Mouse (Mus musculus) CH12.LX (cell line): ENCODE data around the gene Gls. TPM values are rescaled to one million over a fixed set of nuclear protein-coding genes. Genes with fewer than 3 reads are reported as not detected.

Experiments
- DNase-seq: peaks from one replicate; pipeline ENCODE4 v3.0.0-alpha.2; 2013; ENCODE audit errors: extremely low read depth
- H3K27ac ChIP-seq: 2 replicates; pipeline ENCODE4 v1.5.1; 2012; ENCODE audit warnings: low read depth, mild to moderate bottlenecking, control low read depth, moderate library complexity; ENCODE audit not compliant: insufficient read depth
- H3K27me3 ChIP-seq: replicated peaks from 2 replicates; pipeline ENCODE3; 2012; ENCODE audit warnings: inconsistent platforms
- H3K36me3 ChIP-seq, 2 experiments: replicated peaks in 1 of 2; 2 replicates each; pipeline versions ENCODE3 to v1.6.1; 2012; ENCODE audit warnings: inconsistent platforms in 1 of 2, low read length in 1 of 2, mild to moderate bottlenecking in 1 of 2, mixed read lengths in 1 of 2, moderate library complexity in 1 of 2; ENCODE audit not compliant: control insufficient read depth in 1 of 2, insufficient read depth in 1 of 2
- H3K4me1 ChIP-seq, 2 experiments: 2 replicates each; pipeline ENCODE4 v1.6.1; 2012; ENCODE audit warnings: inconsistent platforms in 1 of 2, moderate library complexity in 1 of 2; ENCODE audit not compliant: insufficient read depth in 2 of 2, control insufficient read depth in 1 of 2
- H3K4me2 ChIP-seq: 2 replicates; pipeline ENCODE4 v1.6.1; 2012; ENCODE audit warnings: low read depth, mild to moderate bottlenecking, control low read depth; ENCODE audit not compliant: poor library complexity, insufficient read depth, severe bottlenecking
- H3K4me3 ChIP-seq, 3 experiments: fragments of 150-350 bp in 1 of 3; sonication (generic) in 1 of 3; replicated peaks in 1 of 3; 2 replicates each; pipeline versions ENCODE3 to v1.5.1; 2011 to 2012; ENCODE audit warnings: low read depth in 2 of 3, low read length in 2 of 3, mild to moderate bottlenecking in 2 of 3, moderate library complexity in 2 of 3, control low read depth in 1 of 3, improper control_type of control experiment in 1 of 3, inconsistent platforms in 1 of 3, mixed read lengths in 1 of 3; ENCODE audit not compliant: poor library complexity in 1 of 3
- H3K79me2 ChIP-seq: replicated peaks from 2 replicates; pipeline ENCODE4 v1.6.1; 2012; ENCODE audit warnings: mild to moderate bottlenecking, moderate library complexity; ENCODE audit not compliant: control insufficient read depth, poor library complexity, insufficient read depth, severe bottlenecking; ENCODE audit errors: extremely low read depth
- H3K9ac ChIP-seq: 2 replicates; pipeline ENCODE4 v1.6.1; 2012; ENCODE audit warnings: low read depth, mild to moderate bottlenecking, control low read depth, moderate library complexity; ENCODE audit not compliant: insufficient read depth
- H3K9me3 ChIP-seq: replicated peaks from 2 replicates; pipeline ENCODE3; 2012; ENCODE audit warnings: low read length, inconsistent platforms, mixed read lengths
- BHLHE40 ChIP-seq: IDR thresholded peaks from 2 replicates; pipeline ENCODE4 v1.6.1; 2011; ENCODE audit warnings: mild to moderate bottlenecking, low read depth, low read length, improper control_type of control experiment
- CHD1 ChIP-seq: IDR thresholded peaks from 2 replicates; pipeline ENCODE4 v1.6.1; 2012; ENCODE audit warnings: low read depth, low read length, improper control_type of control experiment, inconsistent platforms
- CTCF ChIP-seq, 2 experiments: IDR thresholded peaks in 1 of 2; conservative IDR thresholded peaks in 1 of 2; 2 replicates each; pipeline ENCODE4 v1.5.1; 2011 to 2012; ENCODE audit warnings: low read depth in 2 of 2, low read length in 2 of 2, improper control_type of control experiment in 1 of 2, inconsistent platforms in 1 of 2, mild to moderate bottlenecking in 1 of 2, moderate library complexity in 1 of 2
- ELF1 ChIP-seq: IDR thresholded peaks from 2 replicates; pipeline ENCODE4 v1.6.1; 2014; ENCODE audit warnings: low read depth, mild to moderate bottlenecking, inconsistent platforms, low read length, improper control_type of control experiment
- ETS1 ChIP-seq: conservative IDR thresholded peaks from 2 replicates; pipeline ENCODE4 v1.6.1; 2012; ENCODE audit warnings: low read depth, mild to moderate bottlenecking, inconsistent platforms, low read length, improper control_type of control experiment, moderate library complexity
- HCFC1 ChIP-seq: IDR thresholded peaks from 2 replicates; pipeline ENCODE4 v1.6.1; 2012; ENCODE audit warnings: low read depth, mild to moderate bottlenecking, inconsistent platforms, low read length, improper control_type of control experiment
- JUN ChIP-seq: IDR thresholded peaks from 2 replicates; pipeline ENCODE4 v1.6.1; 2011; ENCODE audit warnings: low read depth, mild to moderate bottlenecking, low read length, improper control_type of control experiment, moderate library complexity; ENCODE audit not compliant: insufficient read depth
- JUND ChIP-seq: conservative IDR thresholded peaks from 2 replicates; pipeline ENCODE4 v1.6.1; 2011; ENCODE audit warnings: low read depth, low read length, improper control_type of control experiment
- MAFK ChIP-seq: IDR thresholded peaks from 2 replicates; pipeline ENCODE4 v1.6.1; 2011; ENCODE audit warnings: low read length, improper control_type of control experiment; ENCODE audit not compliant: insufficient replicate concordance
- MAZ ChIP-seq: IDR thresholded peaks from 2 replicates; pipeline ENCODE4 v1.6.1; 2012; ENCODE audit warnings: low read depth, mild to moderate bottlenecking, inconsistent platforms, low read length, improper control_type of control experiment, moderate library complexity
- MEF2A ChIP-seq: IDR thresholded peaks from 2 replicates; pipeline ENCODE4 v1.6.1; 2014; ENCODE audit warnings: low read depth, mild to moderate bottlenecking, inconsistent platforms, low read length, improper control_type of control experiment, borderline replicate concordance
- MYC ChIP-seq: IDR thresholded peaks from 2 replicates; pipeline ENCODE4 v1.6.1; 2011; ENCODE audit warnings: low read depth, mild to moderate bottlenecking, improper control_type of control experiment, low read length
- NELFE ChIP-seq: IDR thresholded peaks from 2 replicates; pipeline ENCODE4 v1.6.1; 2011; ENCODE audit warnings: low read depth, low read length, improper control_type of control experiment
- NRF1 ChIP-seq: IDR thresholded peaks from 2 replicates; pipeline ENCODE4 v1.6.1; 2014; ENCODE audit warnings: low read depth, mild to moderate bottlenecking, inconsistent platforms, low read length, improper control_type of control experiment, moderate library complexity
- PAX5 ChIP-seq: IDR thresholded peaks from 2 replicates; pipeline ENCODE4 v1.6.1; 2012; ENCODE audit warnings: low read length, inconsistent platforms, mixed read lengths
- POLR2A ChIP-seq: IDR thresholded peaks from 2 replicates; pipeline ENCODE4 v1.6.1; 2011; ENCODE audit warnings: low read depth, mild to moderate bottlenecking, improper control_type of control experiment, low read length
- RCOR1 ChIP-seq: conservative IDR thresholded peaks from 2 replicates; pipeline ENCODE4 v1.6.1; 2012; ENCODE audit warnings: low read depth, mild to moderate bottlenecking, inconsistent platforms, low read length, improper control_type of control experiment
- SIN3A ChIP-seq: IDR thresholded peaks from 2 replicates; pipeline ENCODE4 v1.6.1; 2012; ENCODE audit warnings: low read length, improper control_type of control experiment, inconsistent platforms
- SMC3 ChIP-seq: IDR thresholded peaks from 2 replicates; pipeline ENCODE4 v1.6.1; 2011; ENCODE audit warnings: low read depth, low read length, improper control_type of control experiment
- TBP ChIP-seq: conservative IDR thresholded peaks from 2 replicates; pipeline ENCODE4 v1.6.1; 2011; ENCODE audit warnings: low read depth, low read length, improper control_type of control experiment
- UBTF ChIP-seq: IDR thresholded peaks from 2 replicates; pipeline ENCODE4 v1.6.1; 2012; ENCODE audit warnings: low read depth, mild to moderate bottlenecking, inconsistent platforms, low read length, improper control_type of control experiment, moderate library complexity
- USF1 ChIP-seq: IDR thresholded peaks from 2 replicates; pipeline ENCODE4 v1.6.1; 2014; ENCODE audit warnings: low read depth, mild to moderate bottlenecking, inconsistent platforms, low read length, improper control_type of control experiment
- ZKSCAN1 ChIP-seq: IDR thresholded peaks from 2 replicates; pipeline ENCODE4 v1.6.1; 2012; ENCODE audit warnings: low read depth, inconsistent platforms, low read length, improper control_type of control experiment, borderline replicate concordance
- dilution Hi-C: fragments of 300-500 bp; cut with MboI; formaldehyde crosslinking; loops from 2 replicates; pipeline ENCODE4 v1.14.3; 2020; ENCODE audit warnings: low sequenced_read_pairs; ENCODE audit not compliant: extremely low pct_unique_long_range_greater_than_20kb, extremely low pct_ligation_motif_present
- in situ Hi-C: fragments of 300-500 bp; cut with MboI; formaldehyde crosslinking; loops from 3 replicates; pipeline ENCODE4 v1.14.3; 2019; ENCODE audit warnings: low sequenced_read_pairs, low pct_ligation_motif_present, low pct_unique_long_range_greater_than_20kb, mixed read lengths
- polyA plus RNA-seq: library from polyadenylated mRNA; unstranded; fragments of >175 nt; gene quantifications from 2 replicates; pipeline ENCODE4 v1.2.1, GENCODE M21; 2012; ENCODE audit warnings: low read depth; ENCODE audit not compliant: insufficient read length
- total RNA-seq, 2 experiments: library from RNA; depleted of rRNA; stranded (reverse); fragments of 300-350 nt in 1 of 2; fragments of >200 nt in 1 of 2; gene quantifications; 2 replicates each; pipeline ENCODE4 v1.2.3; 2012 to 2014

The Gls gene
- total and polyA plus RNA-seq, 3 experiments, result 107 to 182 (median 150) TPM

DNA sequence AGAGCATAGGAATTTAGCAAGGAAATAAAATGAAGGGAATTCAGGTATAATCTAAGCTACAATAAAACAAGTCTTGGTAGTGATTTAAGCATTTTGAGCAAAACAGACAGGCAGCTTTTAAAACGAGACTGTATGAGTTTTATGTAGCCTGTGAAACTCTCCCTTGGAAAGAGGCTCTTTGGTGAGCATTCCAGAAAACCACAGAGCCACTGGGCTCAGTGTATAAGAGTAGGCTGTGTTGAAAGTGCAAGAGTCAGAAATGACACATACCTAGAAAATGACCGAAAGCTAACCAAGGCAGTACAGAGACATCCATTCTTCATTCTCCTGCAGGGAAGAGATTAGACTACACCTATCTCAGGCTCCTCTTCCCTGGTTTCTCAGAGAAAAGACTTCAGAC lies 21.4 kb upstream of the Gls start:
- Histone ChIP-seq H3K36me3 (no peaks in the 10 kb centered on the region), H3K9ac (no peak overlapping the region), H3K9me3 (no peaks in the 10 kb centered on the region), H3K79me2 (no peaks in the 10 kb centered on the region), H3K4me1 (peaks cover 0 to 2% of the 10 kb centered on the region in 2 experiments; a peak in 1 of 4 replicates), H3K27ac (no peak overlapping the region), H3K4me3 (no peak overlapping the region), H3K27me3 (no peaks in the 10 kb centered on the region), H3K4me2 (no peak overlapping the region)
- in situ Hi-C loops, result no loop called here
- no peak for DNase-seq
- dilution Hi-C loops, result no loop called here
- TF ChIP-seq MEF2A, result no peak
- no peak for TF ChIP-seq JUN
- no peak for TF ChIP-seq MAZ
- no peak for TF ChIP-seq ELF1
- TF ChIP-seq HCFC1, result no peak
- no peak for TF ChIP-seq SIN3A
- TF ChIP-seq POLR2A, result no peak
- TF ChIP-seq UBTF, result no peak
- no peak for TF ChIP-seq CHD1
- TF ChIP-seq TBP, result no peak

DNA sequence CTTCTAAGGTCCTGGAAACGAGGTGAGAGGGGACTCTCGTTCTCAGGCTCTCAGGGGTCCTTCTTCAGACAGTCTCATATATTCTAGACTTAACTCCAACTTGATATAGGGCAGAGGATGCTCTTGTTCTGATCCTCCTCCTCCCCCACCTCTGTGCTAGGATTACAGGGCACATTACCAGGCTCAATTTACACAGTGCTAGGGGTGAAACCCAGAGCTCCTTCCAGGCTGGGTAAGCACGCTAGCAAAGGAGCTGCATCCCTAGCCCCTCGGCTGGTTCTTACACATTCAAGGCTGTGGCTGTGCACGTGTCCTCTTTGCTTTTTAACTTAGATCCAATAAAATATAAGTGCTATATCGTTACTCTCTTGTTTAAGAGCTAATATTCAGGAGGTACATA lies 20.4 kb upstream of the Gls start:
- Histone ChIP-seq H3K27ac (no peak overlapping the region), H3K36me3 (no peaks in the 10 kb centered on the region), H3K79me2 (no peaks in the 10 kb centered on the region), H3K4me1 (peaks cover 0 to 2% of the 10 kb centered on the region in 2 experiments; a peak in 1 of 4 replicates), H3K4me3 (no peak overlapping the region), H3K9me3 (no peaks in the 10 kb centered on the region), H3K4me2 (no peak overlapping the region), H3K9ac (no peak overlapping the region), H3K27me3 (no peaks in the 10 kb centered on the region)
- dilution Hi-C loops (no loop called here), in situ Hi-C loops (no loop called here)
- no peak for DNase-seq
- TF ChIP-seq SMC3, result no peak
- no peak for TF ChIP-seq TBP
- TF ChIP-seq JUND, result no peak
- no peak for TF ChIP-seq ZKSCAN1
- TF ChIP-seq ETS1, result no peak
- TF ChIP-seq MEF2A, result no peak
- no peak for TF ChIP-seq HCFC1
- no peak for TF ChIP-seq ELF1
- TF ChIP-seq USF1, result no peak
- TF ChIP-seq PAX5, result no peak
- no peak for TF ChIP-seq BHLHE40
- TF ChIP-seq MAFK, result no peak
- TF ChIP-seq CTCF (conservative IDR thresholded peaks at IDR 0.05 in 1 of 2, IDR thresholded peaks at IDR 0.05 in 1 of 2; ENCODE audit: low read depth in 2 of 2, low read length in 2 of 2), result no peak
- TF ChIP-seq RCOR1, result no peak
- no peak for TF ChIP-seq MYC
- TF ChIP-seq NRF1, result no peak
- no peak for TF ChIP-seq NELFE
